Mouse (Mus musculus) bone marrow, adult 2 months (tissue): Measurements from ENCODE around the gene Tardbp.

Experiments
- CTCF ChIP-seq: fragments of 200-500 bp; IDR thresholded peaks from 2 replicates; pipeline ENCODE4 v1.5.1; 2011; ENCODE audit warnings: low read length, control low read depth; ENCODE audit not compliant: control insufficient read depth, insufficient read depth
- POLR2A ChIP-seq: fragments of 200-500 bp; IDR thresholded peaks from 2 replicates; pipeline ENCODE4 v1.6.1; 2011; ENCODE audit warnings: low read depth, mild to moderate bottlenecking, control low read depth, low read length, borderline replicate concordance; ENCODE audit not compliant: control insufficient read depth

DNA sequence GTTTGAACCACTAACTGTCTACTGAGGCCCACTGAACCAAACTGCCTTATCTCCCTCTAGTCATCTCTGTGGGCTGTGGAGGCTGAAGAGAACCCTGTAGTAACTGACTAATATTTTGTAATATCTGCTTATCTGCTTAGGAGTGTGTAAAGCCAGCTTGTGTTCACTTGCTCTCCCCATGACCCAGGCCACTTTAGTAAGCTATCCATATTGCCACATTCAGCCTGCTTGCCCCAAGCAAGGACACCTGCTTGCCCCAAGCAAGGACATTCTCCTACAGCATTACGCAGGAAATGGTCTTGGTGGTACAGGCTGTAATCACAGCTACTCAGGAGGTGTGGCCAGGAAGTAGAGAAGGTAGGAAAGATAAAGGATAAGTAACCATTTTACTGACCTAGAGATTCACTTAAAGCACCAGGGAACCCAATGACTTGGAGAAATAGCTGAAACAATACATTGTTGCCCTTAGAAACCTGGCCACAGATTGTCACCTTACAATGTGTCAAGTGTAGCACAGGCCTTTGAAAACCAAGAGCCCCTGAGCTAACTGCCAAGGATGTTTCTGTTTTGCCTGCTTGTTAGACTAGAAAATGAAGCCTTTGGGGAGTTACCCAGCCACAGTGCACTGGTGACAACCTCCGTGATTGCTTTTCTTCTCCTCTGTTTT is 6.7 kb upstream of the Tardbp start:
- no peak for TF ChIP-seq POLR2A
- TF ChIP-seq CTCF: no peak
